Mouse (Mus musculus): Measurements from ENCODE around the gene Stac2. TPM values are rescaled to one million over a fixed set of nuclear protein-coding genes. Genes with fewer than 3 reads are reported as not detected.

Stac2 gene
- total and polyA plus RNA-seq, 2 experiments, result not detected

DNA sequence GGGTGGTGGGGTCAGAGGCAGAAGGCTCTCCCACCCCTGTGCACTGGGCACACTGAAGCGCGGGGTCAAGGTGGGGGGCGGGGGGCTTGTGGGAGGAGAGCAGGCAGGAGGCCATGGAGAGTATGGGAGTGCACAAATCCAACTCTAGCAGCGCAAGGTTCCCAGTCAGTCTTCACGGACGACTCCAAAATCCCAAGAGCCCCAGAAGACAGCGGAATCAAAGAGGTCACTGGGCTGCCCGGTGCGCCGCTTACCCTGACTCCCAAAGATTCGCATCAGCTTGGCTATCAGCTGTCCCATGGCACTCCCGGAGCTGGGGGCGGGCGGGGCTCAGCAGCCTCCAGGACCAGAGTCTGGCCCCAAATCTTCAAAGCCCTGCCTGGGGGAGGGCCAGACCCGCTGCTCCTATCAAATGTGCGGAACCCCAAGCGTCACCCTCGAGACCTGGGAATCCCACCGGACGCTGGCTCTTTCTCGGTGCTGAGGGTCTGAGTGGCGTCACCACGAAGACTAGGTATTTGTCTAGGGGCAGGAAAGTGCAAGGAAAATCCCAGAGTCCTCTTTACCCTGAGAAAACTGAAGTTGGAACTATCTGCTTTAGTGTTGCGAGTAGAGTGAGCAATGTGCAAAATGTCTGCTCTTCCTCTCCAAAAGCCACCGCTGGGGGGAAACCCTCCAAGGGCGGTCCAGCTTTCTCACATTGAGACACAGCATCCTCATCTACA lies 57.5 kb downstream of the Stac2 start, which contains the start of gene Arl5c:
Gene Arl5c, minus strand, starts transcription at position 618 of the 725 bp plus-strand sequence.
- Histone ChIP-seq H3K36me3 (ENCODE audit: control insufficient read depth, insufficient read depth, low read length) (no peaks in the 10 kb centered on the region), H3K79me2 (ENCODE audit: control insufficient read depth, insufficient read depth, low read length) (no peaks in the 10 kb centered on the region), H3K9ac (ENCODE audit: low read depth, low read length) (peak within 1 kb of the TSS; percentile 45), H3K4me1 (ENCODE audit: control insufficient read depth, insufficient read depth, low read length) (peaks cover 5% of the 10 kb centered on the region; the same call in 1 of the 2 replicates), H3K4me3 (ENCODE audit: insufficient read depth, low read depth, low read length) (peak within 1 kb of the TSS; percentile 52), H3K27me3 (ENCODE audit: control insufficient read depth, insufficient read depth, low read length) (no peaks in the 10 kb centered on the region), H3K27ac (replicated peaks; ENCODE audit: insufficient read depth, low read depth, low read length) (no peak within 1 kb of the TSS)
- TF ChIP-seq POLR2A (IDR thresholded peaks at IDR 0.05; ENCODE audit: extremely low read depth, insufficient read depth, low read length), result no peak
- no peak for TF ChIP-seq CTCF (IDR thresholded peaks at IDR 0.05; ENCODE audit: low read depth, low read length)
- no peak for DNase-seq (ENCODE audit: extremely low read depth, low read depth, low spot score)
- WGBS, result 26% methylated on average over 26 of the region's 26 CpGs

GRCm38 (mm10) chr11:97994539-97995100 lies 58.6 kb downstream of the Stac2 start:
- 5% methylated on average over 13 of the region's 13 CpGs for WGBS
- no peak overlapping the region for H3K9ac ChIP-seq (ENCODE audit: low read depth, low read length)

DNA sequence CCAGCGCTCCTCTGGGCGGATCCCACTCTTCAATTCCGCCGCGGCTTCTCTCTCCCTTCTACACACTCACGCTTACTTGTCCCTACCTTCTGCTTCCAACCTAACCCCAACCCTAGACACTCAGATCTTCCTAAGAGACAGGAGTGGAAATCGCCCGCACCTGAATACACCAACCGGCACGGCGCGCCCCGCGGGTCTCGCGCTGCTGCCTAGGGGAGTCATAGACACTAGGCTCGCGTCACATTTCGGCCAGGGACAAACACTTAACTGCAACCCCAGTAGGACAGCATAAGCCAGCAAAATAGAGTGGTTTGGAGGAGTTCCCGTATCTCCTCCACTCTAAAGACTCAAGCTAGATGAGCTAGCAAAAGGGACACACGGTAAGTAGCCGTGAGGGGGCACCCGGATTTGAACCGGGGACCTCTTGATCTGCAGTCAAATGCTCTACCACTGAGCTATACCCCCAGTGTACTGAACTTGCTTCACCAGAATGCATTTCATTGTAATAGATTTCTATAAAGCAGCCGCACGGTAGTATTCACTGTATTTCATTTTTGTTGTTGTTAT lies 64.6 kb downstream of the Stac2 start:
- peaks cover 3% of the 10 kb centered on the region; the same call in 1 of the 2 replicates for H3K27me3 ChIP-seq (ENCODE audit: control insufficient read depth, insufficient read depth, low read length)
- peak overlapping the region; percentile 85 for H3K4me3 ChIP-seq (ENCODE audit: insufficient read depth, low read depth, low read length)
- H3K36me3 ChIP-seq (ENCODE audit: control insufficient read depth, insufficient read depth, low read length), result no peaks in the 10 kb centered on the region
- TF ChIP-seq POLR2A (IDR thresholded peaks at IDR 0.05; ENCODE audit: extremely low read depth, insufficient read depth, low read length) (no peak), CTCF (IDR thresholded peaks at IDR 0.05; ENCODE audit: low read depth, low read length) (no peak)
- no peaks in the 10 kb centered on the region for H3K79me2 ChIP-seq (ENCODE audit: control insufficient read depth, insufficient read depth, low read length)
- H3K9ac ChIP-seq (ENCODE audit: low read depth, low read length), result peak overlapping the region; percentile 89
- DNase-seq (ENCODE audit: extremely low read depth, low read depth, low spot score), result peak; percentile 92
- peak overlapping the region; percentile 77 for H3K27ac ChIP-seq (replicated peaks; ENCODE audit: insufficient read depth, low read depth, low read length)
- no peaks in the 10 kb centered on the region for H3K4me1 ChIP-seq (ENCODE audit: control insufficient read depth, insufficient read depth, low read length)
- under 1% methylated on average over 26 of the region's 26 CpGs for WGBS

More at GRCm38 (mm10) chr11:97994539-97995100, 58.6 kb downstream of the Stac2 start:
- H3K4me3 ChIP-seq (ENCODE audit: insufficient read depth, low read depth, low read length), result peak overlapping the region; percentile 21
- TF ChIP-seq CTCF (IDR thresholded peaks at IDR 0.05; ENCODE audit: low read depth, low read length) (peak; percentile 91), POLR2A (IDR thresholded peaks at IDR 0.05; ENCODE audit: extremely low read depth, insufficient read depth, low read length) (no peak)
- H3K36me3 ChIP-seq (ENCODE audit: control insufficient read depth, insufficient read depth, low read length), result no peaks in the 10 kb centered on the region
- peaks cover 5% of the 10 kb centered on the region; the same call in 1 of the 2 replicates for H3K4me1 ChIP-seq (ENCODE audit: control insufficient read depth, insufficient read depth, low read length)
- DNase-seq (ENCODE audit: extremely low read depth, low read depth, low spot score), result peak; percentile 65
- H3K27me3 ChIP-seq (ENCODE audit: control insufficient read depth, insufficient read depth, low read length), result no peaks in the 10 kb centered on the region
- H3K79me2 ChIP-seq (ENCODE audit: control insufficient read depth, insufficient read depth, low read length), result no peaks in the 10 kb centered on the region
- H3K27ac ChIP-seq (replicated peaks; ENCODE audit: insufficient read depth, low read depth, low read length), result no peak overlapping the region

DNA sequence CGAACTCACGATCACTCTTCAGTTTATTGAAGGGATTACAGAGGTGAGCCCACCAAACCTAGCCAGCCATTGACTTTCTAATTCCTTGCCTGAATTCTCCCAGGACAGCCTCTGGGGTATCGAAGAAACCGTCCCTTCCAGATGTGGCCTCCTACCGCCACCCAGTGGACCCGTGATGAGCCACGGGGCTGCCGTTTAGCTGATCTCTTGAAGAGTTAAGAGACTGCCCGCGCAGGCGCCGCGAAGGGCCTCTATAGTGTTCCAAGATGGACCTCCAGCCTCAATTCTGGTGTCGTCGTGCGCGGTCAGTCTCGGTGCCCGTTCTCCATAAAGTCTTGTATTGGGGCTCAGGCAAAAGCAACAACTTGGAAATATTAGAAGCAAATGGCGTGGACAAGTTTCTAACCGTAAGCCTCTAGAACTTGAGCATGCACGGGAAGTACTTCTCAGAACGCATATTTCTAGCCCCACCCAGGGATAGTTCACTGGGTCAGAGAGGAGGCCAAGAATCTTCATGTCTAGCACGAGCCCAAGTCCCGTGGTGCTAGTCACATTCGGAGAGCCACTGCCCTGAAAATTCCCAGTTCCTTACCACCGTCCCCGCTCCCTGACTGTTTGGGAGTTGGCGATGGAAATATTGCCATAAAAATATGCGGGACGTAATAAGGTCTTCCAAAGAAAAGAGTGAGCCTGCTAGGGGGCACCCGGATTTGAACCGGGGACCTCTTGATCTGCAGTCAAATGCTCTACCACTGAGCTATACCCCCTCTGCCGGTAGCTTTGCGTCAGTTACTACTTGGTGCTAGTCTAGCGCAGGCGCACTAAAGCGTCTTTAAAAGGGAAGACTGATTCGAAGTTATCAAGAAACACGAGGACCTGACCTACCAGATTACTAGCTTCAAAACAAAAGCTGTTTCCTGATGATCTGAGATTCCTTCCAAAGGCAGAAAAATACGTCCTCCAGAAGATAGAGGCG lies 65.4 kb downstream of the Stac2 start:
- no peaks in the 10 kb centered on the region for H3K4me1 ChIP-seq (ENCODE audit: control insufficient read depth, insufficient read depth, low read length)
- no peaks in the 10 kb centered on the region for H3K79me2 ChIP-seq (ENCODE audit: control insufficient read depth, insufficient read depth, low read length)
- under 1% methylated on average over 42 of the region's 42 CpGs for WGBS
- peak overlapping the region; percentile 77 for H3K27ac ChIP-seq (replicated peaks; ENCODE audit: insufficient read depth, low read depth, low read length)
- TF ChIP-seq CTCF (IDR thresholded peaks at IDR 0.05; ENCODE audit: low read depth, low read length) (peak; percentile 94), POLR2A (IDR thresholded peaks at IDR 0.05; ENCODE audit: extremely low read depth, insufficient read depth, low read length) (no peak)
- H3K9ac ChIP-seq (ENCODE audit: low read depth, low read length), result peak overlapping the region; percentile 89
- H3K36me3 ChIP-seq (ENCODE audit: control insufficient read depth, insufficient read depth, low read length), result no peaks in the 10 kb centered on the region
- DNase-seq (ENCODE audit: extremely low read depth, low read depth, low spot score), result peak; percentile 89
- H3K4me3 ChIP-seq (ENCODE audit: insufficient read depth, low read depth, low read length), result peak overlapping the region; percentile 85
- peaks cover 3% of the 10 kb centered on the region; the same call in 1 of the 2 replicates for H3K27me3 ChIP-seq (ENCODE audit: control insufficient read depth, insufficient read depth, low read length)

DNA sequence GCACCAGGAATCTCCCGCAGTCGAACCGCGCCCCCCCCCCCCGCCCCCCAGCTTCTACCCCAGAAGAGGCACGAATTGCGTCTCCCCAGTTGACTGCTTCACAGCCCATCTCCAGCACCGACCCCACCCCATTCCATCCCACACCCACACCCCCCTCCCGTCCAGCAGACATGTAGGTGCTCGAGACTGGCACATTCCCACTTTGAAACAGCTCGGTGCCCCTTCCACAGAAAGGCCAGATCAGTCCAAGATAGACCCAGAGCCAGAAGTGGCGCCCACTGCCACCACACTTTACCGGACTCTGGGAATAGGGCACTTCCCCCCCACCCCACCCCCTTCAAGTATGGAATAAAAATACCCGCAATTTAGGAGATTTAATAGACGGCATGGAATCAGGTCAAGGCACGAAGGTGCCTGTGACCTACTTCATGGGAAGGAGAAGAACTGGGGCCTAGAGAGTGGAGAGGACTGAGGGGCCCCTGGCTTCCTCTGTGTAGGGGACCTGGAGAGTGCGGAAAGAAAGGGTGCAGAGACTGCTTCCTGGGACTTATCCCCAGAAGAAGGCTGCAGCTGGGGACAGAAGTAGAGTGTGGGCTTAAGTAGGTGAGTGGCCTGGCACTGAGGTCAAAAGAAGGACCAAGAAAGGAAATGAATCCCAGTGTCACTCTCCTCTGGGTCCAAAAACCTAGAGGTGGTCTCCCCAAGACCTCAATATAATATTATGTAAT lies 66.4 kb downstream of the Stac2 start:
- Histone ChIP-seq H3K4me3 (ENCODE audit: insufficient read depth, low read depth, low read length) (peak overlapping the region; percentile 64; the same call in 1 of the 2 replicates), H3K27ac (replicated peaks; ENCODE audit: insufficient read depth, low read depth, low read length) (no peak overlapping the region), H3K79me2 (ENCODE audit: control insufficient read depth, insufficient read depth, low read length) (no peaks in the 10 kb centered on the region), H3K9ac (ENCODE audit: low read depth, low read length) (no peak overlapping the region), H3K4me1 (ENCODE audit: control insufficient read depth, insufficient read depth, low read length) (no peaks in the 10 kb centered on the region), H3K36me3 (ENCODE audit: control insufficient read depth, insufficient read depth, low read length) (no peaks in the 10 kb centered on the region), H3K27me3 (ENCODE audit: control insufficient read depth, insufficient read depth, low read length) (peaks cover 3% of the 10 kb centered on the region; the same call in 1 of the 2 replicates)
- no peak for TF ChIP-seq POLR2A (IDR thresholded peaks at IDR 0.05; ENCODE audit: extremely low read depth, insufficient read depth, low read length)
- TF ChIP-seq CTCF (IDR thresholded peaks at IDR 0.05; ENCODE audit: low read depth, low read length), result no peak
- 44% methylated on average over 13 of the region's 17 CpGs for WGBS
- no peak for DNase-seq (ENCODE audit: extremely low read depth, low read depth, low spot score)

Other genes starting within 250 kb of the Stac2 start
- 0.09 and 0.27 TPM in 2 replicates for gene B230217C12Rik, start 212.7 kb downstream of the Stac2 start, total RNA-seq (2014; rRNA removed)
- gene B230217C12Rik, start 212.7 kb downstream of the Stac2 start, polyA plus RNA-seq (2012; rRNA removed), result 0.14 and 0.29 TPM in 2 replicates
- gene Fbxo47, start 169.3 kb downstream of the Stac2 start, total RNA-seq (2014; rRNA removed), result 1.4 and 1.9 TPM in 2 replicates
- gene Fbxo47, start 169.3 kb downstream of the Stac2 start, polyA plus RNA-seq (2012; rRNA removed), result 0.17 and 0.27 TPM in 2 replicates
- gene Plxdc1, start 67.0 kb downstream of the Stac2 start, total RNA-seq (2014; rRNA removed), result 0.28 and 0.47 TPM in 2 replicates
- gene Plxdc1, start 67.0 kb downstream of the Stac2 start, polyA plus RNA-seq (2012; rRNA removed), result 0.58 and 1.2 TPM in 2 replicates
- gene Arl5c, start 57.3 kb downstream of the Stac2 start, total RNA-seq (2014; rRNA removed), result 0.20 and 0.37 TPM in 2 replicates
- gene Arl5c, start 57.3 kb downstream of the Stac2 start, polyA plus RNA-seq (2012; rRNA removed), result 0.44 and 0.55 TPM in 2 replicates
- 0.37 and 0.54 TPM in 2 replicates for gene Cacnb1, start 30.4 kb downstream of the Stac2 start, total RNA-seq (2014; rRNA removed)
- gene Cacnb1, start 30.4 kb downstream of the Stac2 start, polyA plus RNA-seq (2012; rRNA removed), result 0.81 and 0.84 TPM in 2 replicates
- 606 and 614 TPM in 2 replicates for gene Rpl19, start 26.8 kb downstream of the Stac2 start, total RNA-seq (2014; rRNA removed)
- 224 and 235 TPM in 2 replicates for gene Rpl19, start 26.8 kb downstream of the Stac2 start, polyA plus RNA-seq (2012; rRNA removed)
- gene Fbxl20, start 96.9 kb upstream of the Stac2 start, total RNA-seq (2014; rRNA removed), result 15.1 and 16.7 TPM in 2 replicates
- 8.7 and 12.3 TPM in 2 replicates for gene Fbxl20, start 96.9 kb upstream of the Stac2 start, polyA plus RNA-seq (2012; rRNA removed)
- gene Med1, start 139.8 kb upstream of the Stac2 start, total RNA-seq (2014; rRNA removed), result 10.0 and 12.9 TPM in 2 replicates
- gene Med1, start 139.8 kb upstream of the Stac2 start, polyA plus RNA-seq (2012; rRNA removed), result 5.3 and 5.6 TPM in 2 replicates
- gene Cdk12, start 149.6 kb upstream of the Stac2 start, total RNA-seq (2014; rRNA removed), result 19.5 and 20.3 TPM in 2 replicates
- 5.8 and 7.9 TPM in 2 replicates for gene Cdk12, start 149.6 kb upstream of the Stac2 start, polyA plus RNA-seq (2012; rRNA removed)